Comparison of ENCODE assay signal across 6 mouse cellular contexts in genomic region chr2:83671843-83672242, GRCm38 (mm10).
"Had no signal": no experiment of that assay in that cellular context is flagged by ENCODE, and none has a peak within 500 bp of the region (broad histone marks: within the 10 kb centered on the region; RNA-seq: fewer than 3 reads in every experiment).

No protein-coding gene starts in this region.

- DNase-seq: kidney, postnatal 14 days; liver; liver, embryonic 13.5 days; liver, postnatal 0 days; lung, postnatal 14 days; thymus, postnatal 4 days had no signal
